Mouse (Mus musculus) heart, adult 11 months (tissue): Measurements from ENCODE around the gene Hebp1.
A peak's percentile ranks its signal among the peaks of the same experiment; 100 is the strongest.

ENCODE experiments used
- DNase-seq: peaks from one replicate; pipeline ENCODE4 v3.0.0; 2022

The Hebp1 gene

GRCm38 (mm10) chr6:135112411-135113113, 85.3 kb downstream of the Hebp1 start:
- DNase-seq = no peak

- no peak for DNase-seq
These were observed 90.8 kb downstream of the Hebp1 start for GRCm38 (mm10) chr6:135107014-135107413.

- no peak for DNase-seq
These were observed 95.0 kb downstream of the Hebp1 start for GRCm38 (mm10) chr6:135102736-135103303.

- no peak for DNase-seq
These were observed 96.9 kb downstream of the Hebp1 start for GRCm38 (mm10) chr6:135100787-135101472.

GRCm38 (mm10) chr6:135092798-135093470, 104.9 kb downstream of the Hebp1 start:
- DNase-seq = no peak

GRCm38 (mm10) chr6:135090661-135091060, 107.2 kb downstream of the Hebp1 start:
- DNase-seq = no peak

GRCm38 (mm10) chr6:135089786-135090185, 108.0 kb downstream of the Hebp1 start:
- no peak for DNase-seq

GRCm38 (mm10) chr6:135087721-135088451, 109.9 kb downstream of the Hebp1 start:
- DNase-seq = peak; percentile 96
